Mouse (Mus musculus) mouse embryonic stem cell (cell line): Measurements from ENCODE around the gene Fam89a.

ENCODE experiments used
- in situ Hi-C, 2 experiments: fragments of 300-500 bp; cut with MboI; formaldehyde crosslinking; loops; 1 replicate in 1 of 2; 3 replicates in 1 of 2; pipeline ENCODE4 v1.14.3; 2019 to 2020; ENCODE audit warnings: low sequenced_read_pairs in 2 of 2, low pct_unique_long_range_greater_than_20kb in 1 of 2, mixed read lengths in 1 of 2; ENCODE audit not compliant: unreplicated experiment in 1 of 2

Gene Fam89a

DNA sequence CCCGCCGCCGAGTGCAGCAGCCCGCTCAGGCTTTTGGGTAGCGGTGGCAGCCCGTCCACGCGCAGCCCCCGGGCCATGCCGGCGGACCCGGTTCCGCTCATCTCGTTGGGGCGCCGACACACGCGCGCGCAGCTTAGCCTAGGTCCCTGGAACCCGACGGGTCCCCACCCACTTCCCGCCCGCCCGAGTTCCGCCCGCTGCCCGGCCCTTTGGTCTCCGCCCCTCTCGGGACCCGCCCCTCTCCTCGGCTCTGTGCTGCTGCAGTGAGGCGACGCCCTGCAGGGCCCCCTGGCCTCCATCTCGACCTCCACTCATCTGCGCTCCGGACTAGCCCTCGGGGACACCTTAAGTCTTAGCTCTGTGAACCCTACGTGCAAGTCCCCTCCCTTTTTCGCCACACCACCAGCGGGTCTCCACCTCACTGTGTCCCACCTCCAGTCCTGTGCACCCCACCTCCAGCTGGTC, at the start of gene Fam89a:
Fam89a (minus strand) TSS at position 124 of the 465 bp plus-strand sequence.
- in situ Hi-C loops: no loop called here

DNA sequence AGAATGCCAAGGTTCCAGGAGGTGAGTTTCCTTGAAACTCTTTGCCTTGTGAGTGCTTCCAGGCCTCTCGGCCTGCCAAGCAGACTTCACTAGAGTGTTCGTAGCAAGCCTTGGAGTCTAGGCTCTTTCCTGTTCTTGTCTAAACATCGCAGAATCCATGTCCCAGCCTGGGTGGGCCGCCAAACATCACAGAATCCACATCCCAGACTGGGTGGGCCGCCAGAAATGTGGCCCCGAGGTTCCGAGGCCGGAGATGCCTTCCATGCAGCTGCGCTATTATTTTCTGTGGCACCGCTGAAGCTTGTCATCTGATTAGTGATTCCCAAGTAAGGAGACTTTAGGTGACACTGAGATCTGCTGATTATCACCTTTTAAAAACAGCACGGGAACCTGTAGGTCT, 48.9 kb upstream of the Fam89a start:
- in situ Hi-C loops: no loop called here

DNA sequence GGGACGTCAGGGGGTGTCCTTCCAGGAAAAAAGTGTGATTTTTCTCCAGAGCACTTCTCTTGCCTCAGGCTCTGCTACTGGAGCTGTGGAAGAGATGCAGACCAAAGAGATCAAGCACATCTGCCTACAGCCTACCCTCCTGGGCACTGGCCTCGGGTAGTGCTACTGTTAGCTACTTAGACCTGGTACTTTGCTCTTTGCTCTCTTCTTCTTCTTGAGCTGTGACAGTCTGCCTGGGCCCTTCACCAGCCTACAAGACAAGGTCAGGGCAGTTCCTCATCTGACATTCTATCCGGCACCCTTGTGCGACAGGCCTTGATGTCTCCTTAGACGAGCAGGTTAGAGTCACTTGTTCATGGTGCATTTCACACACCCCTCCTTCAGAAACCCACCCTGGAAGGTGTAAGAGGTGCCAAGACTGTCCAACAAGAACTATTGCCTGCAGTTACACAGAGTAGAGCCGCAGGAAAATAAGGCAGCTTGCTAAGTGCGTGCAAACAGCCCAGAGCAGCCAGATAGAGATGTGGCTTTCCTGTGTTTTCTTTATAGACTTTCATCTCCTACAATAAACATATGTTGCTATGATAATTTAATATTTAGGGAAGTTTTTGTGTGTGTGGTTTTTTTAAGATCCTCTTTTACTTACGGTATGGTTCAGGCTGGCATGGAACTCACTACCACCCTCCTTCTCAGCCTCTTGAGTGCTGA, 44.3 kb upstream of the Fam89a start:
- in situ Hi-C loops: no loop called here

DNA sequence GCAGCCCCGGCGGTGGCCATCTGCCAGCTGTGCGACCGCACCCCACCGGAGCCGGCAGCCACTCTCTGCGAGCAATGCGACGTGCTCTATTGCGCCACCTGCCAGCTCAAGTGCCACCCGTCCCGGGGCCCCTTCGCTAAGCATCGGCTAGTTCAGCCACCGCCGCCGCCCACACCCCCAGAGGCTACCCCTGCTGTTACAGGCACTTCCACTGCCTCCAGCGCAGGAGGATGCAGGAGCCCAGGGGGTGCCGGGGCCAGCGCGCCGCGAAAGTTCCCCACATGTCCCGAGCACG, 42.8 kb upstream of the Fam89a start:
- in situ Hi-C loops: no loop called here

DNA sequence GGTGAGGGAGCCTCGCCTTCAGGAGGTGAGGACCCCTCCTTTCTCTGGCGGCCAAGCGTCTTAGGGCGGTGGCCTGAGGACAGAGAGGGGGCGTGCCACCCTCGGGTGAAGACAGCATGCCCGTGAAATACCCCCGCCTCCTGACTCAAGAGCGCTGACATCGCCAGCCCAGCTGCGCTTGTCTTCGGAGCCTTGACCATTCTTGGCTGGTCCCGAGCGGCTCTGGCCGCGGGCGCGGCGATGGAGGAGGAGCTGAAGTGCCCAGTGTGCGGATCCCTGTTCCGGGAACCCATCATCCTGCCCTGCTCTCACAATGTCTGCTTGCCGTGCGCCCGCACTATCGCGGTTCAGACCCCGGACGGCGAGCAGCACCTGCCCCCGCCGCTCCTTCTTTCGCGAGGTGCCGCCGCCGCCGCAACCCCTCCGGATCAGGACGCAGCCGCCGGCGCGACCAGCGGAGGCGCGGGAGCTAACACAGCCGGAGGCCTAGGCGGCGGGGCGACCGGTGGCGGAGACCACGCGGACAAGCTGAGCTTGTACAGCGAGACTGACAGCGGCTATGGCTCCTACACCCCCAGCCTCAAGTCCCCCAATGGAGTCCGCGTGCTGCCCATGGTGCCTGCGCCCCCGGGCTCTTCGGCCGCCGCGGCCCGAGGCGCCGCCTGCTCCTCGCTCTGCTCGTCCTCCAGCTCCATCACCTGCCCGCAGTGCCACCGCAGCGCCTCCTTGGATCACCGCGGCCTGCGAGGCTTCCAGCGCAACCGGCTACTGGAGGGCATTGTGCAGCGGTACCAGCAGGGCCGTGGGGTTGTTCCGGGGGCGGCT, 42.2 kb upstream of the Fam89a start:
- in situ Hi-C loops: no loop called here

DNA sequence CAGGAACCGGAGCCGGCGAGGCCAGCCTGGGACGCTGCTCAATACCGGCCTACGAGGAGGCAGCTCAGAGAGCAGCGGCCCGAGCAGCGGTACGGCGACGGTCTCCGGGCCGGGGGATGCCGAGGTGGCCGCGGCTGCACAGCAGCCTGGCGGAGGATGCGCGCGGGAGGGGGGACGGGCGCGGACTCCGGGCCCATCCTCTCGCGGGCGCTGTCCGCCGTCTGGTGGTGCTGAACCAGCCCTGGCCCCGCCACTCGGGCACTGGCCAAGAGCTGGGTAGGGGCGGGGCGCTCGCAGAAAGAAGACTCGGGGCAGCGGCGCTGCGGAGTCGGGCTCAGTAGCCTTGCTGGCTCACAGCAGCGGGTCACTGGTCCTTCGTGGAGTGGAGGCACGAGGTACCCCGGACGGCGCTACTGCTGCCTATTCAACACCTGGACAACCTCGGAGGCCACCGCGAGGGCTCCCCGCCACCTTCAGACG, 41.6 kb upstream of the Fam89a start:
- in situ Hi-C loops: no loop called here

DNA sequence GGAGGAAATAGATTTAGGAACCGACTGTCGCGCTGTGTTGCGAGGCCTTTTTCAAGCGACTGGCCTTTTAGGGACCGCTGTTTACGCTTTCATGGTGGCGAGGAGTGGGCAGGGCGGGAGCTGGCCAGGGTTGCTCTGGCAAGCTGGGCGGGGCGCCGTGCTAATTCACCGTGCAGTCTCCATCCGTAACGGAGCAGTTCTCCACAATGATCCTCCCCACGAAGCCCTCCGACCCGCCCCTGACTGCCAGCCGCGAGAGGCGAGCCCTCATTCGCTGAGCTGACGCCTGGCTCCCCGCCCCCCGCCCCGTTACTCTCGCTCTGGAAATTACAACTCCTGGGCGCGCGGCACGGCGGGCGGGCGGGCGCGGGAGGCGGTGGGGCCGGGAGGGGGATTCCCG, 41.1 kb upstream of the Fam89a start, which contains the start of gene Trim67:
Trim67 (plus strand) TSS at position 385 of the 400 bp plus-strand sequence.
- in situ Hi-C loops: no loop called here

DNA sequence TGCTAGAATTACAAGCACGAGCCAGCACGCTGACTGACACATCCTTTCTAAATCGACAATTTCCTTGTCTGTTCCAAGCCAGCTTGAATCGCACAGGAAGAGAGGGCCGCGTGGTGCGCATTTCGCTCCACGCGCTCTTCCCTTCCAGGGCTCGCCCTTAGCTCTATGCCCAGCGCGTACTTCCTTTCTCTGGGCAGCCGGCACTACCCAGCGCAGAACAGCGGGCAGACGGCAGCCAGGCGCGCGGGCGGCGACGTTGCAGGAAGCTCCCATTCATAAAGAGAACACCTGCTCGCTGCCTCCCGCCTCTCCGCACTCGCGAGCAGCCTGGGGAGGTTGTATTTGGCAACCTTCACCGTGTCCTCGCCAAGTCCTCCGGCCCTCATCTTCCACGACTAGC, 40.6 kb upstream of the Fam89a start:
- in situ Hi-C loops: no loop called here

DNA sequence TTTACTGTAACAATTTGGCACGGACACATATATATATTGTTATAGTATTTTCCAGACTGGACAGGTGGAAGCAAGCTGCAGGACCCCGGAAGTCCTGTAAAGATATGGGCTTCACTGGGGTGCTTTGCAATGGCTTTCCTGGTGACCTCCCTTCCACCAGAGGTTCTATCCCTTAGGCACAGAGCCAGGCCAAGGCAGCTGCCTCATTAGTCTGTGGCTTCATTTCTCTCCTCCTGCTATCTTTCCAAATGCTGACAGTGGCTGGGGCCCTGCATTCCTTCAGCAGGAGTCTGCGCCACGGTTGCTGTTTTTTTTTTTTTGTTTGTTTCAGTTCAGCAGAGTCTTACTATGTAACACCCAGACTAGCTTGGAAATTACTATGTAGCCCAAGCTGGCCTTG, 40.1 kb upstream of the Fam89a start:
- in situ Hi-C loops: no loop called here

DNA sequence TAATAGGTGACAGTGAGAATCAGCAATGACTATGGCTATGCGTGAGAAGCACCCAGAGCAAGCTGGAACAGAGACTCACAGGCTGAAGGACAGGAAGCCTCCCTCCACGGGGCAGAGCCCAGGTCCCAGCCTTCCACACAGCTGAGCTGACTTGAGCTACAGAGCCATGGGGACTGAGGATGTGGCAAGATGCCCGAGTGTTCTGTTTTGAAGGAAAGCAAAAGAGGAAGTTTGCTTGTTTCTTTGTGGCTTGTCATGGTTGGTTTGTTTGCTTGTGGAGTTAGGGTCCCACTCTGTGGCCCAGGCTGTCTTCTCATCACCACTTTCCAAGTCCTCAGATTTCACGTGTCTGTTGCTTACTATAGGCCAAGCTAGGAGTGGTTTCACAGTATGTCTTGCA, 39.0 kb upstream of the Fam89a start:
- in situ Hi-C loops: no loop called here

DNA sequence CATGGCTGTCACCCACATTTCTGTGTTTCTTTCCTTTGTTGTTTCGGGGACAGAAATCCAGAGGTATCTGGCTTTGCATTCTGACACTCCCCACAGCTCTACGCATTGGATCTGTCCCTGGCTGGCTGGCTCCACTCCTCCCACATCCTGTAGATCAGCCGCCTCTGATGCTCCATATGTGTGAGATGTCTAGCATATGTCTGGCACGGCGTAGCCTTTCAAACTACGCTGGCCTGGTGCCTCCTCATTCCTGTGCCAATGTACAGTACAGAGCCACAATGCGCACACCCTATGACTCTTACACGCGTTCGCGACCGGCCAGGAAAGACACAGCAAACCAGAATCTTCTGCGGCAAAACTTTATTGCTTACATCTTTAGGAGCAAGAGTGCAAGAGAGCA, 33.0 kb upstream of the Fam89a start:
- in situ Hi-C loops: no loop called here

DNA sequence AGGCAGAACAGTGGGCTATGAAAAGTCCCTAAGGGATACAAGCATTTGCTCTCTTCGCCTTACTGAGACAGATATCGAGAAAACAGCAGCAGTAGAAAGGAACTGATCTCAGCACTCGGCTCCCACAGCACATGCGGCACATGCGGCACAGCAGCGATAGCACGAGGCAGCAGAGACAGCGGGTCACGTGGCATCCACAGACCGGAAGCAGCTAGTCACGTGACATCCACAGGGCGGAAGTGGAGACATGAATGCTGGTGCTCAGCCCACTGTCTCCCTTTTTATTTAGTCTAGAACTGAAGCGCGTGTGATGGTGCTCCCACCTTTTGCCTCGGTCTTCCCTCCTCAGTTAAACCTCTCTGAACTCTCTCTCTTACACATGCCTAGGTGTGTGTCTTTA, 31.6 kb upstream of the Fam89a start:
- in situ Hi-C loops: no loop called here

DNA sequence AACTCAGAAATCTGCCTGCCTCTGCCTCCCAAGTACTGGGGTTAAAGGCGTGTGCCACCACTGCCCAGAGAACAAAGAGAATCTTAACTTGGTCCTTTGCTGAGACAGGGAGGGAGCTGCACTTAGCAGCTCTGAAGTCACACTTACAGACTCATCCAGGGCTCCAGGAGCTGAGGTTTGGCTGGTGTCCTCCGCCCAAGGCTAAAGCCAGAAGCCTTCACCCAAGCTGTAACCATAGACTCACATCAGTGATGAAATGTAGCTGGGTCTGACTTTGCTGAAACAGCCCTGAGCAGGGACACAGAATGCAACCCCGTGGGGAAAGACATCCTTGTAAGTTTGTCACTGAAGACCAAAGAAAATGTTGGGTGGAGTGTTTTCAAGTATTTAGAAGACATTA, 30.8 kb upstream of the Fam89a start:
- in situ Hi-C loops: no loop called here

DNA sequence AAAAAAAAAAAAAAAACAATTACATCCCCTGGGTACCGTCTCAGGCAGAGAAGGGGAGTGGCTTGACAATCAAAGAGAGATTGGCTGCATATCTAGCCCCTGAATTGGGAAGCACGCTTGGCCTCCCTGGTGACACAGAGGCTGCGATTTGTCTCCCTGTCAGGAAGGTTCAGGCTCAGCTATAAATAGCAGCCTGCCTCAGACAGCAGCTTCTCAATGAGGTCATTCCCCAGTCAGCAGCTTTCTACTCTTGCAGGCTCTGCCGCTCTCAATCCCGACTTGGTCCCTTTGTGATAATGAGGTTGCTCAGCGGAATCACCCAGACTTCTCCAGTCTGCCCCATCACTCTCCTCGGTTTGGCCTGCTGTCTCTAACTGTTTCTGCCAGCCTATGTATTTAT, 28.6 kb upstream of the Fam89a start:
- in situ Hi-C loops: no loop called here

DNA sequence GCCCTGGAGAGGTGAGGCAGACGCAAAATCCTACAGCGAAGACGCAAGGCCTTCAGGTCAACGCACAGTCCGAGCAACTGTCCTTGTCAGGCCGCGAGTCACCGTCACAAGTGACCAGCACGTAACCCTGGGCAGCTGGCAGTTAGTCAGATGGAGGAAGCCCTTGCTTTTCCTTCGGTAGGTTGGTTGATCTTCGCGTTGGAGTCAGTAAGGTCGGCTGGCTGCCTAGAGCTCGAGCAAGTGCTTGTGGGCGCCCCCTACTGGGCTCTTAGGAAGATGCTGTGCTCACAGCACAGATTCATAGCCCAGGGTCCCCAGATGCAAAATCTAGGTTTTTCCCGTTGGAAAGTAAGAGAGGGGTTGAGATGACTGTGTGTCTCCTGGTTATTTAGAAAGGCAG, 24.1 kb upstream of the Fam89a start:
- in situ Hi-C loops: no loop called here

DNA sequence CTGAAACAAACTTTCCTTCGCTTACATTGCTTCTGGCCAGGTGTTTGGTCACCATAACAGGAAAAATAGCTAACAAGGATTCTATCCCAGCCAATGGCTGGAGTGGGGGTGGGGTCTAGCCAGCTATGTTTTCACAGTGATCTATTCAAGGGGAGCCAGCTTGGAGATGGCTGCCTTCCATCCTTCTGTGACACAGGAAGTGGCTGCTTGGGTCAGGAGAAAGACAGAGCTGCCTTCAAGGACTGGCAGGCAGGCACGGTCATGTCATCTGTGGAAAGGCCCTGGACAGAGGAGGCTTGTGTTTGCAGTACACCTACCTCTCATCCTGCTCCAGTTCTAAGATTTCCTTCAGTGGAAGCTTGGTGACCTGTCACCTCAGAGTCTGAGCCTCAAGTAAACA, 20.8 kb upstream of the Fam89a start:
- in situ Hi-C loops: no loop called here

DNA sequence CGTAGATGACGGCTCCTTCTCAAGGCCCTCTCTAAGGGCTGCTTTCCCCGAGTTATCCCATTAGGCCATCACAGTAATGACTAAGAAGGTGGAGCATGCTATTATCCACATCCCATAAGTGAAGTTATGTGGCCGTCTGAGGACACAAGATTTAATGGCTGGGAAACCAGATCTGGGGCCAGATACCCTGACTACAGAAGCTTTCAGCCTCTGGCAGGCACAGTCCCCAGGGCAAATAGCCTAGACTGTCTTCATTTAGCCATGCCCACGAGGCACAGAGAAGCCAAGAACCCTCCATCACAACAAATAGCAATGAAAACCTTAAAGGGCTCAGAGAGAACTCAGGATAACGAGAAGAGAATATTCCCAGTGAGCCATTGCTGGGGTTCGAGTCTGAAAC, 11.4 kb upstream of the Fam89a start:
- in situ Hi-C loops: no loop called here

DNA sequence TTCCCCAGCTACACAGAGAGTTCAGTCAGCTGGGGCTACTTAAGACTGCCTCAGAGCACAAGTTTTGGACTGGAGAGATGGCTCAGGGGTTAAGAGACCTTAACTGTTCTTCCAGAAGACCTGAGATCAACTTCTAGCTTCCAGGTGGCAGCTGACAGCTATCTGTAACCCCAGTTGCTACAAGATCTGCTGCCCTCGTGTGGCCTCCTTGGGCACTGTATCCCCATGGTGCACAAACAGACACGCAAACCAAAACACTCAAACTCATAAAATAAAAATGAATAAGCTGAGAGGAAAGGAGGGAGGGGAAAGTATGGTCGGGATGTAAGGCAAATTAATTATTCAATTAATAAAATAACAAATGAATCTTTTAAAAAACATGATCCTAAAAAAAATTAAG, 6.9 kb upstream of the Fam89a start:
- in situ Hi-C loops: no loop called here

DNA sequence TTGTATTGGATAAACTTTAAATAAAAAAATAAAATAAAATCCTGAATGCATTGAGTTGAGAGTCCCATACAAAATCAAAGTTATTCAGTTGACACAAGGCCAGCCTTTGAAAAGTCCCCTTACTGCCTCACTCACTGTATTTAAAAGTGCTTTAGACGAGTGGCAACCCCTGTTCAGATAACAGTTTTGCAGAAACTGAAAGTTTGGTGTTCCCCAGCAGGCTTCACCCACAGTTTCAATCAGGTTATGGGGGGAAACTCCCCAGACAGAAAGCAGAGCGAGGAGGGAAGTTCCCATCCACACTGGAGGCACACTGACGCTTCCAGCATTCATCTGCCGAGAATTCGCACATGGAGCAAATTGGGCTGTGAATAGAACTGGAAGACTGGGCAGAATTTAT, 5.0 kb upstream of the Fam89a start:
- in situ Hi-C loops: no loop called here

DNA sequence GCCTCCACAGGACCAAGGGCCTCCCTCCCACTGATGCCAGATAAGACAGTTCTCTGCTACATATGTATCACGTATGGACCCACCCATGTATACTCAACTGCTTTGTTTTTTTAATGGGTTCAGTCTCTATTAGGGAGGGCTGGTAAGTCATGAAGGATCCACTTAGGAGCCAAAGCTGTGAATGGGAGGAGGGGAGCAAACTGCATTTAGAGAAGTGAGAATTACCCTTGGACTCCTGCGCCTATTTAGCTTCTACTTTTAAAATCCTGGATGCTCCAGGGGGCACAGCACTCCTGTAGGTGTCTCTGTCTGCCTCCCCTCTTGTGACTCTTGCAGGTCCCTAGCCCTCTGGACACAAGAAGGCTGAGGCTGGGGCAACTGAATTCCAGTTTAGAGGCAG, 4.5 kb upstream of the Fam89a start:
- in situ Hi-C loops: no loop called here
